Mouse (Mus musculus) heart, adult 2 months (tissue): ENCODE measurements at regions not wholly inside any gene's neighbourhood (a gene's known extent, or its start where the extent isn't known, plus 50 kb on each side); places are given as distances from the start of the nearest gene placed in this dataset.

Experiments used
- CTCF ChIP-seq: fragments of 200-600 bp; IDR thresholded peaks from 2 replicates; pipeline ENCODE4 v1.8.1; 2022; ENCODE audit warnings: antibody characterized with exemption, mild to moderate bottlenecking, moderate library complexity
- POLR2A ChIP-seq: fragments of 200-500 bp; IDR thresholded peaks from 2 replicates; pipeline ENCODE4 v1.6.1; 2011; ENCODE audit warnings: mild to moderate bottlenecking, low read depth, low read length, control low read depth; ENCODE audit not compliant: insufficient read depth

DNA sequence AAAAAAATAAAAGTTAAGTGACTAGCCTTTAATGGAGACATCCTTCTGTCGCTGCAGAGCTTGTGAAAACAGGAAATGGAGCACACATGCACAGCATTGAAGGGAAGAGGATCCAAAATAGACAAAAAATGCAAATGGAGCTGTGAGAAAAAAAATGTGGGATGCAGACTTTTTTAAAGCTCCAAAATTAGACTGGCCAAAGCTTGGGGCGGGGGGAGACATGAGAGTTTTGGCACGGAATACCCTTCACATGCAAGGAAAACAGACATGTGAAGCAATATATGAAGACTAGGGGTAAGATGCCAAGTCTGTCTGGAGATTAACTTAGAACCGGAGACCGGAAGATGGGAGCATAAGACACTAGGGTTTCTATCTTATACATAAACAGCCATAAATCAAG lies 156.6 kb upstream of the Dapk1 start:
- no peak for TF ChIP-seq CTCF
- no peak for TF ChIP-seq POLR2A
